Mouse (Mus musculus) intestine, embryonic 16.5 days (tissue): ENCODE results near the gene Adamts17. TPM values are rescaled to one million over a fixed set of nuclear protein-coding genes. Genes with fewer than 3 reads are reported as not detected.

Experiments used
- ATAC-seq: fragments of 200-750 bp; cut with Nextera tagmentation; 2 replicates; pipeline ENCODE4 v1.8.0; 2017; ENCODE audit warnings: moderate TSS enrichment, moderate library complexity
- H3K27ac ChIP-seq: fragments of 300-500 bp; sonication (generic); 2 replicates; pipeline ENCODE4 v1.5.1; 2014; ENCODE audit warnings: mild to moderate bottlenecking, low read length
- H3K27me3 ChIP-seq: fragments of 300-500 bp; sonication (generic); replicated peaks from 2 replicates; pipeline ENCODE4 v1.6.1; 2014; ENCODE audit warnings: low read length, control low read depth, mixed read lengths; ENCODE audit not compliant: control insufficient read depth, insufficient read depth
- H3K36me3 ChIP-seq: fragments of 300-500 bp; sonication (generic); 2 replicates; pipeline ENCODE4 v1.6.1; 2014; ENCODE audit warnings: low read length, control low read depth; ENCODE audit not compliant: control insufficient read depth, insufficient read depth
- H3K4me1 ChIP-seq: fragments of 300-500 bp; sonication (generic); 2 replicates; pipeline ENCODE4 v1.6.1; 2014; ENCODE audit warnings: low read length, control low read depth, mixed read lengths; ENCODE audit not compliant: control insufficient read depth, insufficient read depth
- H3K4me2 ChIP-seq: fragments of 300-500 bp; sonication (generic); 2 replicates; pipeline ENCODE4 v1.6.1; 2014; ENCODE audit warnings: low read depth, low read length, control low read depth
- H3K4me3 ChIP-seq: fragments of 300-500 bp; sonication (generic); 2 replicates; pipeline ENCODE4 v1.5.1; 2014; ENCODE audit warnings: mild to moderate bottlenecking, low read length
- H3K9ac ChIP-seq: fragments of 300-500 bp; sonication (generic); 2 replicates; pipeline ENCODE4 v1.6.1; 2014; ENCODE audit warnings: low read depth, low read length
- H3K9me3 ChIP-seq: fragments of 300-500 bp; sonication (generic); 2 replicates; pipeline ENCODE4 v1.6.1; 2016; ENCODE audit warnings: low read length, control low read depth; ENCODE audit not compliant: control insufficient read depth
- WGBS: fragments of 180-500 bp; shearing (Covaris S2); extraction: QIAGEN DNeasy Blood & Tissue Kit; methylation state at CpG from one replicate; pipeline ENCODE4 v1.1.7; 2014; 5-methylcytosine and 5-hydroxymethylcytosine counted together
- polyA plus RNA-seq: library from polyadenylated mRNA; unstranded; fragments of >200 nt; fragmentation: Nextera tagmentation; extraction: Ambion mirVana; gene quantifications from 2 replicates; pipeline ENCODE4 v1.2.1, GENCODE M21; 2015

The Adamts17 gene
- polyA plus RNA-seq, 1 experiment from 2014 or later = 3.7 TPM

DNA sequence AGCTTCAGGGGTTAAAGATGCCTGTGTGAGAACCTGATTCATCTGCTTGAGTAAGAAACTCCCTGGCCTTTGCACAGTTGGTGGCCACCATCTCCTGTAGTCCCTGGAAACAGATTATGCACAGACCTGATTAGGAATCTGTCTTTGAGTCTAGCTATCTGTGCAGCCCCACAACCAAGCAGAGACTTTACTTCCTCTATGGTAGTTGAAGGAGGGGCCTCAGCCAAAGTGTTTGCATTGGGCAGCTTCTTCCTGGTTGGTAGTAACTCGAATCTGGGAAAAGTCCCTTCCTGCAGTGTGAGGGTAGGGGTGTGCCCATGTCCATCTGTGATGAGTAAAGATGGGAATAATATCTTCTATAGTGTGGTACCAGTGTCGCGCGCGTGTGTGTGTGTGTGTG, 115.2 kb downstream of the Adamts17 start:
- H3K36me3 ChIP-seq = no peaks in the 10 kb centered on the region
- WGBS = 81% methylated on average over 5 of the region's 5 CpGs

DNA sequence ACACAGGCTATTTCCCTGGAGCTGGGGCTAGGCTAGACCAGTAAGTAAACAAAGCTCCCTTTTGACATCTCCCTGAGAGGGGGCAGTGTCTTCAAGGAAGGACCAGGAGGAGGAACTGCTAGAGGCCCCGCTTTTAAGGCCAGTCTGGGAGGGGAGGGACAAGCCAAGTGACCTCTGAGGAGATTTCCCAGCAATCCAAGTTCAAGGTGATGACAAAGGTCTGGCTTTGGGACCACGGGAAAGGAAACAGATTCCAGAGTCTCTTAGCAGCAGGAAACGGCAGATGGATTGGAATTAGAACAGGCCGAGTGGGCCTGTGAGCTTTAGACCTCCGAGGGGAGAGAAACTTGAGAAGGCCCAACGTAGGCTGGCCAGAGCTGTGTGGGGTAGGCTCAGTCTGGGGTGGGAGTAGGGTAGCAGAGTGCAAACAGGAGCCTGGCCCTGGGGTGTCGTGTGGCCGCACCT, 116.0 kb downstream of the Adamts17 start:
- peak; percentile 59 for ATAC-seq

More for the DNA sequence above, 115.2 kb downstream of the Adamts17 start:
- Histone ChIP-seq H3K4me3 (no peak overlapping the region), H3K27me3 (no peaks in the 10 kb centered on the region), H3K27ac (0 out of 2 replicates have a peak overlapping the region, but pooled peaks have one; percentile 24), H3K9me3 (no peaks in the 10 kb centered on the region), H3K4me1 (peaks cover 14% of the 10 kb centered on the region), H3K9ac (no peak overlapping the region), H3K4me2 (no peak overlapping the region)
- peak; percentile 67 for ATAC-seq

DNA sequence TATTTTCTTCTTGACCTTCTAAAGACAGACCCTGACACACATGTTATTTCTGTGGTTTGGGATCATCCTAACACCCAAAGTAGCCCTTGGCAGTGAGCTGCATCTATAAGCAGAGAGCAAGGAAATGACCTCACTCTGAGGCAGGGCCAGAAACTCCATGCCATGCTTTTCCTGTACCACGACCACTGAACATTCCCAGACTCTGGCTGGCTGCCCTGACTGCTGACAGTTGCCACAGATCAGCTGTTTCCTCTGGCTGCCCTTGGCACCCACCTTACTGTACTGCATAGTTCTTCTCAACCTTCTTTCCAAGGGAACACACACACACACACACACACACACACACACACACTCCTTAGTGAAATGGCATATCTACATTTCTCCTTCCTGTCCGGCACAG, 116.4 kb downstream of the Adamts17 start:
- Histone ChIP-seq H3K4me2 (no peak overlapping the region), H3K9me3 (no peaks in the 10 kb centered on the region), H3K4me3 (no peak overlapping the region), H3K27me3 (no peaks in the 10 kb centered on the region), H3K27ac (peak overlapping the region; percentile 75), H3K36me3 (no peaks in the 10 kb centered on the region), H3K4me1 (peaks cover 18% of the 10 kb centered on the region), H3K9ac (no peak overlapping the region)
- 48% methylated on average over 2 of the region's 2 CpGs for WGBS
- peak; percentile 54 for ATAC-seq

More for the DNA sequence above, 116.0 kb downstream of the Adamts17 start:
- Histone ChIP-seq H3K27ac (peak overlapping the region; percentile 75), H3K9ac (peak overlapping the region; percentile 25; the same call in 1 of the 2 replicates), H3K36me3 (no peaks in the 10 kb centered on the region), H3K27me3 (no peaks in the 10 kb centered on the region), H3K4me3 (no peak overlapping the region), H3K9me3 (no peaks in the 10 kb centered on the region), H3K4me2 (no peak overlapping the region), H3K4me1 (peaks cover 15% of the 10 kb centered on the region)
- WGBS = 29% methylated on average over 8 of the region's 8 CpGs

DNA sequence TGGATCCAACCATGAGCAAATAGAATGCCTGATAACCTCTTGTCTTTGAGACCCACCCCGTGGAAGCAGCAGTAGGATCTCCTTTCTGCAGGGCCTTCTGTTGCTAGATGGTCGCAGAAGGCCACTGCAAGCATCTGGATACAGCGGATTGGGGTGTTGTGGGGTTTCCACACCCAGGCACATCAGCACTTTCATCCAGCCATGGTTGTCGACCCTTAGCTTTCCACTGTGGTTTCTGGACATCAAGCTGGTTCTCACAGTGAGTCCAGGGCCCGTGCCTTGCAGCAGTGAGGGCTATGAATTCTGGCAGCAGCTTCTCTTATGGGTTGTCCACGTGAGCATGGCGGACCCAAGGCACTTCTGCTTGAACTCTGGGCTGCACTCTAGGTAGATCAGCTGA, 118.2 kb downstream of the Adamts17 start:
- no peak overlapping the region for H3K4me2 ChIP-seq
- 88% methylated on average over 7 of the region's 7 CpGs for WGBS

DNA sequence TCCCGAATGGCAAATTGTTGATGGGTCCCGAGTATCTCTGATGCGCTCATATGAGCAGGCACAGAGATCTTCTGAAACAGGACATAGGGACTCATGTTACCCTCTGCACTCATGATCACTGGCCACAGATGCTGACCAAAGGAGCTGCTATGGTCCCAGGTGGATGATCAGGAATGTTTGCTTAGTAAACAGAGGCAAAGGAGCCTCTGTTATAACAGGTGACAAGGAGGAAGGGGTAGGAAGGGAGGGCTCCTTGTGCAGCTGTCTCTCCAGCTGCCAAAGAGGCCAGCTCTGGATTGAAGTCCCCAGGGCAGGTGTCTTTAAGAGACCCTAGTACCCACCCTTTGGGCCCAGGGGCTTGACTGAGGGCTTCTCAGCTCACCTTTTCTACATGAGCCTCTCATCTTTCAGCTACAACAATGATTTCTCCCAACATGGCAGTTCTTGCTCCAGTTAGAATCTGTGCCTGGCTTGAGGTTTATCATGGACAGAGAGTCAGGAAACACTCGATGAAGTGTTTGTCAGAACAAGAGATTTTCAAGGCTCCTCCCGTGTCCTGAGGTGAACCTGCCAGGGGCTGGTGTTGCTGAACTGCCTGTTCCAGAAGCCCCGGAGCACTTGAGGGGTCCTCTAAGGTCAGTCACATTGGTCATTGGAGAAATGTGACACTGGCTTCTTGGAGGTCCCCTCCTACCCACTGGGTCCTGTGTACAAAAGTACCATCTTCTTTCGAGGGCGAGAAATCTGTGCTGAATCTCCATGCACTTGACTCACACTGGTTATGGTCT, 120.9 kb downstream of the Adamts17 start:
- WGBS = 49% methylated on average over 8 of the region's 8 CpGs
- ATAC-seq = no peak
- no peak overlapping the region for H3K9ac ChIP-seq
- no peak overlapping the region for H3K4me3 ChIP-seq
- H3K4me2 ChIP-seq = no peak overlapping the region
- no peaks in the 10 kb centered on the region for H3K27me3 ChIP-seq
- no peak overlapping the region for H3K27ac ChIP-seq
- no peaks in the 10 kb centered on the region for H3K36me3 ChIP-seq
- peaks cover 15% of the 10 kb centered on the region for H3K4me1 ChIP-seq
- H3K9me3 ChIP-seq = no peaks in the 10 kb centered on the region

More for the DNA sequence above, 118.2 kb downstream of the Adamts17 start:
- Histone ChIP-seq H3K27ac (no peak overlapping the region), H3K27me3 (no peaks in the 10 kb centered on the region), H3K4me1 (peaks cover 18% of the 10 kb centered on the region), H3K4me3 (no peak overlapping the region), H3K36me3 (no peaks in the 10 kb centered on the region), H3K9ac (no peak overlapping the region), H3K9me3 (no peaks in the 10 kb centered on the region)
- ATAC-seq = no peak

DNA sequence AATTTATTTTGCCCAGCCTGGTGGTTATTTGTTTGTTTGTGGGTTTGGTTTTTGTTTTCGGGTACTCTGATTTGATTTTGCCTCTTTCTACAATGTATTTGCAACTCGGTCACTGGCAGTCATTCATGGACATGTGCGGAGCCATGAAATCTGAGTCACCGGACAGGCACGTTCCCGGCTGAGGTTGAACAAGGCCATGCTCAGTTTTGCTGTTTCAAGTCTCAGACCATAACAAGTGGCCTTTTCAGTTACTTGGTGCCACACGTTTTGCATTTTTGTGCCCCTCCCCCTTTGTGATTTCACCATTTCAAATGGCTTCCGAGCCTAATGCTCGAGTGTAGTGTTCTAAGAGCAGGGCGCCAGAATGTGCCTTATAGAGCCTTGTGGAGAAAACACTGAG, 123.2 kb downstream of the Adamts17 start:
- Histone ChIP-seq H3K27me3 (no peaks in the 10 kb centered on the region), H3K4me1 (peaks cover 11% of the 10 kb centered on the region; the same call in 1 of the 2 replicates), H3K4me3 (no peak overlapping the region), H3K27ac (no peak overlapping the region), H3K4me2 (no peak overlapping the region), H3K9ac (no peak overlapping the region), H3K9me3 (no peaks in the 10 kb centered on the region), H3K36me3 (no peaks in the 10 kb centered on the region)
- ATAC-seq = no peak
- WGBS = 83% methylated on average over 10 of the region's 10 CpGs

DNA sequence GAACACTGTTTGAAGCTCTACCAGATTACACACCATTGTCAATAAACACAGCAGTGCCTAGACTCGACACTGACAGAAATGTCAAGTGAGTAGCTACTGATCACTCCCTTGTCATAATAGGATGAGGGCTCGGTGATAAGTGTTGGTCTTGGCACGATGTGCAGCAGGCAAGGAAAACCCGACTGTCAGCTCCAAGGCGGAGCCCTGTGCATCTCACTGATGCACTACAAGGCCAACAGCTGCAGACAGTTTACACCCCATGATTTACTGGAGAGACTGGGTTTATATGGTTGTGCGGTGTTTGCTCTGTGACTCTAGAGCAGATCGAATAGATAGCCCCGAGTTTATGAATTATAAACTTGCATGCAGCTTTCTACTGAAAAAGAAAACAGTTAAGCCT, 124.0 kb downstream of the Adamts17 start:
- peaks cover 11% of the 10 kb centered on the region; the same call in 1 of the 2 replicates for H3K4me1 ChIP-seq
- no peaks in the 10 kb centered on the region for H3K9me3 ChIP-seq
- H3K4me3 ChIP-seq = no peak overlapping the region
- ATAC-seq = no peak; the same call in 1 of the 2 replicates
- H3K27me3 ChIP-seq = no peaks in the 10 kb centered on the region
- no peak overlapping the region for H3K9ac ChIP-seq
- H3K4me2 ChIP-seq = no peak overlapping the region
- WGBS = 37% methylated on average over 8 of the region's 8 CpGs
- H3K36me3 ChIP-seq = no peaks in the 10 kb centered on the region
- H3K27ac ChIP-seq = no peak overlapping the region

DNA sequence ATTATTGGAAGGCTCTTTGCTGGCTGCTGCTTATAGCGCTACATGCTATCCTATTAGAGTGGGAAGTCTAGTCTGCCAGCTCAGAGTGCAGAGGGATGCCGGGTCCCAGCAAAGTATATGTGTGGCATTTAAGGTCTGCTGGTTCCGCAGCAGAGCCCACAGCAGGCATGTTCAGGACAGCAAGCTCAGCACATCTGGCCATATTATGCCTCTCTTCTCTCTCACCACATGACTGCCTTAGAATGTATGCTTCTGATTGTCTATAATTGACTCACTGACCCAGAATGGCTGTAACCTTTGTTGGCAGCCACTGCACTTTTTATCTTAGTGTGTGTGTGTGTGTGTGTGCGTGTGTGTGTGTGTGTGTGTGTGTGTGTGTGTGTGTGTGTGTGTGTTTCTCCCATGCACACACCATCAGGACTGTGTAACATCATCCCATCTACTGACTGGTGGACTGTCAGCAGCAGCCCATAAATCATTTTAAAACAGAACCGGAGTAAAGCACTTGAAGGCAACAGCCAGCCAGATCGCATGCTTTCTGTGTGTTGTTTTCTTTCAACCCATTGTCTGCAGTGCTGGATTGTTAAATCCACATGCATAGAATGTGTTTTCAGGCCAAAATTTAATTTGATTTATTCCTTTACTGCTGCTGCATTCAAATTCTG, 127.1 kb downstream of the Adamts17 start:
- peak; percentile 44 for ATAC-seq
- Histone ChIP-seq H3K9ac (no peak overlapping the region), H3K4me3 (no peak overlapping the region), H3K4me2 (no peak overlapping the region), H3K27ac (no peak overlapping the region), H3K36me3 (no peaks in the 10 kb centered on the region), H3K27me3 (no peaks in the 10 kb centered on the region), H3K4me1 (peaks cover 17% of the 10 kb centered on the region), H3K9me3 (no peaks in the 10 kb centered on the region)
- 44% methylated on average over 6 of the region's 6 CpGs for WGBS

DNA sequence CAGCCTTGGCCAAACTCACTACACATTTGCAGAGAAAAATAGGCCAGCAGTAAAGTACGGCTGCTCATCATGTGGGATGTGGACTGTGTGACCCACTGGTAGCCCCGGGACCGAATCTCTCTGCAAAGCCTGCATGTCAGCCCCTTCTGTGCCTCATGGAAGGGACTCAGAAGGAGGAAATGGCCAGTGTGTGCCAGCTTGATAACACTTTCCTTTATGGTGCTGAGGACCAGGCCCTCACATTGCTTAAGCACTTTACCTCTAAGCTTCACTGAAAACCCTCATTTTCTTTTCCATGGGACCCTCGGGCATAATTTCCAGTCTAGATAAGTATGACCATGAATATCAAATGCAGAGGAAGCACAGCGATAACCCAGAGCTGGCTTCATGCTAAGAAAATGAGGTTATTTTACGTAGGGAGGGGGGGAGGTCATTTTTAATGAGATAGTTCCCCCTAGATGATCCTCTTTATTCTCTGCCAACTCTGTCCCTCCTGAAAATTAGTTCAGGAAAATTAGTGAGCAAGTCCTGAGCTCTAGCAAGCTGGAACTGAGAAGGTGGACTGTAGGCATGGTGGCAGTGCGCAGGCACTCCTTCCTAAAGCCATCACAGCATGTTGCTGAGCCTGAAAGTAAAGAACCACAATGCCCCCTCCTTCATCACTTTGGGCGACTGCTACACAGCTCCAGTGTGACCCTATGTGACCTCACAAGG, 127.8 kb downstream of the Adamts17 start:
- no peak overlapping the region for H3K9ac ChIP-seq
- ATAC-seq = 0 out of 2 replicates have a peak, but pooled peaks have one; percentile 7
- peaks cover 17% of the 10 kb centered on the region for H3K4me1 ChIP-seq
- WGBS = 62% methylated on average over 8 of the region's 8 CpGs
- H3K9me3 ChIP-seq = no peaks in the 10 kb centered on the region
- H3K27ac ChIP-seq = no peak overlapping the region
- no peak overlapping the region for H3K4me2 ChIP-seq
- H3K36me3 ChIP-seq = no peaks in the 10 kb centered on the region
- H3K4me3 ChIP-seq = no peak overlapping the region
- H3K27me3 ChIP-seq = no peaks in the 10 kb centered on the region
